Mouse (Mus musculus): ENCODE results near the gene Natd1. TPM values are rescaled to one million over a fixed set of nuclear protein-coding genes. Genes with fewer than 3 reads are reported as not detected.
"Not testable (repeated sequence)": the region's sequence is repeated elsewhere in the genome, so short reads cannot be mapped to it uniquely, and the experiment has no call there.

The Natd1 gene
- polyA plus RNA-seq, 2 experiments from 2014 or later = 6.9 to 9.9 TPM

GRCm38 (mm10) chr11:60886986-60887385, 27.6 kb downstream of the Natd1 start:
- not testable (repeated sequence) for ATAC-seq

GRCm38 (mm10) chr11:60882386-60882785, 32.2 kb downstream of the Natd1 start:
- ATAC-seq = no peak

- no peak for ATAC-seq
These were observed 34.0 kb downstream of the Natd1 start for GRCm38 (mm10) chr11:60880559-60880958.

- peak; percentile 44 for ATAC-seq
These were observed 35.1 kb downstream of the Natd1 start for GRCm38 (mm10) chr11:60879423-60879822.

GRCm38 (mm10) chr11:60878675-60879294, 35.8 kb downstream of the Natd1 start, which contains the start of gene Tmem11:
TSS of gene Tmem11 (minus strand) at chr11:60879272.
- peak; percentile 96 for ATAC-seq

GRCm38 (mm10) chr11:60878056-60878612, 36.4 kb downstream of the Natd1 start:
- ATAC-seq = peak; percentile 22

GRCm38 (mm10) chr11:60873101-60873500, 41.4 kb downstream of the Natd1 start:
- peak; percentile 68 for ATAC-seq

GRCm38 (mm10) chr11:60871409-60871808, 43.1 kb downstream of the Natd1 start:
- ATAC-seq = no peak

- ATAC-seq = not testable (repeated sequence)
These were observed 45.1 kb downstream of the Natd1 start for GRCm38 (mm10) chr11:60869471-60869870.

GRCm38 (mm10) chr11:60867904-60868303, 46.6 kb downstream of the Natd1 start:
- ATAC-seq = no peak

- ATAC-seq = no peak
These were observed 47.1 kb downstream of the Natd1 start for GRCm38 (mm10) chr11:60867456-60867855.

- no peak for ATAC-seq
These were observed 48.5 kb downstream of the Natd1 start for GRCm38 (mm10) chr11:60866021-60866420.

GRCm38 (mm10) chr11:60864916-60865315, 49.6 kb downstream of the Natd1 start:
- ATAC-seq = no peak

- ATAC-seq = no peak
These were observed 50.4 kb downstream of the Natd1 start for GRCm38 (mm10) chr11:60864166-60864565.

- no peak for ATAC-seq
These were observed 51.4 kb downstream of the Natd1 start for GRCm38 (mm10) chr11:60863196-60863595.

- no peak for ATAC-seq
These were observed 52.6 kb downstream of the Natd1 start for GRCm38 (mm10) chr11:60861993-60862392.

- ATAC-seq = no peak
These were observed 58.0 kb downstream of the Natd1 start for GRCm38 (mm10) chr11:60856587-60856986.

Other genes starting within 250 kb of the Natd1 start
- 10 to 100 TPM in 1 of 2 experiments, 1 to 10 TPM in 1; 9.7 to 12.8 TPM for gene Llgl1, start 215.0 kb downstream of the Natd1 start, polyA plus RNA-seq (2017; shearing (Covaris generic))
- 100 to 1,000 TPM in 1 of 2 experiments, 10 to 100 TPM in 1; 67.8 to 101 TPM for gene Flii, start 187.5 kb downstream of the Natd1 start, polyA plus RNA-seq (2017; shearing (Covaris generic))
- 10 to 100 TPM in 1 of 2 experiments, 1 to 10 TPM in 1; 9.1 to 12.2 TPM for gene Mief2, start 186.4 kb downstream of the Natd1 start, polyA plus RNA-seq (2017; shearing (Covaris generic))
- gene Top3a, start 137.4 kb downstream of the Natd1 start, polyA plus RNA-seq (2017; shearing (Covaris generic)) = 10 to 100 TPM; 13.8 to 25.0 TPM
- 1 to 10 TPM; 5.7 to 6.6 TPM for gene Smcr8, start 137.2 kb downstream of the Natd1 start, polyA plus RNA-seq (2017; shearing (Covaris generic))
- 10 to 100 TPM; 18.6 to 33.7 TPM for gene Shmt1, start 103.0 kb downstream of the Natd1 start, polyA plus RNA-seq (2017; shearing (Covaris generic))
- gene Dhrs7b, start 84.1 kb downstream of the Natd1 start, polyA plus RNA-seq (2017; shearing (Covaris generic)) = 10 to 100 TPM; 22.4 to 24.8 TPM
- gene Tmem11, start 35.5 kb downstream of the Natd1 start, polyA plus RNA-seq (2017; shearing (Covaris generic)) = 10 to 100 TPM; 33.2 to 36.9 TPM
- gene Map2k3, start 17.3 kb upstream of the Natd1 start, polyA plus RNA-seq (2017; shearing (Covaris generic)) = 10 to 100 TPM; 48.1 to 70.2 TPM
- gene Kcnj12, start 107.8 kb upstream of the Natd1 start, polyA plus RNA-seq (2017; shearing (Covaris generic)) = not detected
- gene Tnfrsf13b, start 212.0 kb upstream of the Natd1 start, polyA plus RNA-seq (2017; shearing (Covaris generic)) = 10 to 100 TPM; 77.2 to 97.2 TPM